ENCODE assay signal across 8 mouse cellular contexts in genomic region chr11:103953896-103954292, GRCm38 (mm10). TPM values are rescaled to one million over a fixed set of nuclear protein-coding genes. Genes with fewer than 3 reads are reported as not detected.
DNase-seq lines count a peak whose midpoint lies in the region; ATAC-seq lines count a peak whose summit lies in the region.

Gene Nsf, minus strand, starts transcription at chr11:103954056.

- under 1% methylated on average over 53 of the region's 53 CpGs for WGBS in lung, embryonic 16.5 days

- peak within 1 kb of the TSS; percentile 89 for H3K4me3 ChIP-seq in lung, embryonic 16.5 days (ENCODE audit: low read length)

- H3K9me3 ChIP-seq in lung, embryonic 16.5 days (ENCODE audit: control insufficient read depth, low read length): no peaks in the 10 kb centered on the region

- peak; percentile 95 for DNase-seq in NIH3T3 (ENCODE audit: low read depth)
- DNase-seq in cerebellum, adult 8-10 months: peak; percentile 76
- DNase-seq in forelimb bud, embryonic 11.5 days (ENCODE audit: low read depth, low spot score): peak; percentile 83
- peak; percentile 85 for DNase-seq in heart, postnatal 4 days
- DNase-seq in layer of hippocampus, adult 9-11 months: peak; percentile 82
- peak; percentile 75 for DNase-seq in ovary, postnatal 14 days (ENCODE audit: low spot score)
- peak; percentile 81 for DNase-seq in thymus, postnatal 14 days

- H3K36me3 ChIP-seq in lung, embryonic 16.5 days (ENCODE audit: control insufficient read depth, insufficient read depth, low read length): no peaks in the 10 kb centered on the region

- H3K9ac ChIP-seq in lung, embryonic 16.5 days (ENCODE audit: low read length): peak within 1 kb of the TSS; percentile 97

- peak within 1 kb of the TSS; percentile 68 for H3K27ac ChIP-seq in lung, embryonic 16.5 days (ENCODE audit: low read length)

- peak; percentile 97 for ATAC-seq in lung, embryonic 16.5 days (ENCODE audit: low read depth)

- no peaks in the 10 kb centered on the region for H3K27me3 ChIP-seq in lung, embryonic 16.5 days (ENCODE audit: control insufficient read depth, insufficient read depth, low read depth, low read length)

- H3K4me1 ChIP-seq in lung, embryonic 16.5 days (replicated peaks; ENCODE audit: control insufficient read depth, insufficient read depth, low read length): peaks cover 8% of the 10 kb centered on the region

- H3K4me2 ChIP-seq in lung, embryonic 16.5 days (ENCODE audit: low read depth, low read length): peak within 1 kb of the TSS; percentile 91

RNA-seq across cellular contexts. Expression of gene Nsf, which starts in this region (rescaled TPM):
- 10 to 100 TPM; 39.7 to 45.2 TPM for total RNA-seq in heart, postnatal 4 days (2021)
- 52.5 and 55.1 TPM in 2 replicates for polyA plus RNA-seq in lung, embryonic 16.5 days (2015; fragmentation: Nextera tagmentation; extraction: Ambion mirVana)

Comparison
In these comparisons a context has a peak if more than half of its experiments do, and no peak if none do; other contexts are left out.
1. Peak in every context shown above with its lines: DNase-seq, ATAC-seq, H3K4me3 ChIP-seq and H3K27ac ChIP-seq.